Mouse (Mus musculus) C2C12 (cell line): ENCODE measurements around the gene Heatr4.

Source experiments
- CTCF ChIP-seq: IDR thresholded peaks from one replicate; pipeline ENCODE4 v1.5.1; 2011; ENCODE audit not compliant: control insufficient read depth, insufficient read depth, insufficient read length
- MAX ChIP-seq: IDR thresholded peaks from one replicate; pipeline ENCODE4 v1.6.1; 2011; ENCODE audit warnings: mild to moderate bottlenecking, control low read depth
- MYOD1 ChIP-seq: IDR thresholded peaks from one replicate; pipeline ENCODE4 v1.6.1; 2011; ENCODE audit warnings: low read depth; ENCODE audit not compliant: control insufficient read depth, insufficient read length
- MYOG ChIP-seq: IDR thresholded peaks from one replicate; pipeline ENCODE4 v1.6.1; 2011; ENCODE audit not compliant: control insufficient read depth, insufficient read length; ENCODE audit errors: extremely low read depth
- USF1 ChIP-seq: IDR thresholded peaks from one replicate; pipeline ENCODE4 v1.6.1; 2011; ENCODE audit warnings: low read depth, mild to moderate bottlenecking, control low read depth, moderate library complexity

DNA sequence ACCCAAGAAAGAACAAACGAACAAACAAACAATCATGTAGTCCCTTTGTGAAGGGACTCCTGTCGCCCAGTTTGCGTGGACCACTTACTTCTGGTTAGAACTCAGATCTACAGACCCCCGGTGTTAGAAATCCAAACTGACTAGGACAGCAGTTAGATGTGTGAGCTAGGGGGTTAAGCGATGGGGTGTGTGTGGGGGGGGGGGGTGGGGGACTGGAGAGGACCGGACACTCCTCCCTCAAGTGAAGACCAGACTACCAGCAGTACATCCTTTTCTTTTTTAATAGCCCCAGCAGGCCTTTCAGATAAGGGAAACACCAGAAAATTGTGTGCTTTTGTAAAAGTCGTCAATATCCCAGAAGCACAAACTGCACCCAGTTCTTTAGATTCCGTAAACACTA is 24.1 kb upstream of the Heatr4 start:
- no peak for TF ChIP-seq CTCF
- no peak for TF ChIP-seq MAX
- no peak for TF ChIP-seq MYOD1
- TF ChIP-seq MYOG: no peak
- TF ChIP-seq USF1: no peak
